Mouse (Mus musculus) MEL (cell line): Measurements from ENCODE around the gene Fbxw4. TPM values are rescaled to one million over a fixed set of nuclear protein-coding genes. Genes with fewer than 3 reads are reported as not detected.

Experiments used
- DNase-seq: peaks from one replicate; pipeline ENCODE4 v3.0.0; 2011; ENCODE audit warnings: low read depth, low spot score
- H3K27ac ChIP-seq: 2 replicates; pipeline ENCODE4 v1.5.1; 2012; ENCODE audit warnings: low read depth, mild to moderate bottlenecking, control low read depth, low read length, moderate library complexity; ENCODE audit not compliant: control insufficient read depth
- H3K27me3 ChIP-seq, 2 experiments: fragments of 150-350 bp in 1 of 2; sonication (generic) in 1 of 2; 2 replicates each; pipeline ENCODE4 v1.6.1; 2012; ENCODE audit warnings: low read length in 2 of 2, mild to moderate bottlenecking in 2 of 2, improper control_type of control experiment in 1 of 2, moderate library complexity in 1 of 2; ENCODE audit not compliant: insufficient read depth in 2 of 2, control insufficient read depth in 1 of 2
- H3K36me3 ChIP-seq, 2 experiments: 2 replicates each; pipeline ENCODE4 v1.6.1; 2012 to 2014; ENCODE audit warnings: low read length in 2 of 2, improper control_type of control experiment in 1 of 2, inconsistent platforms in 1 of 2, mild to moderate bottlenecking in 1 of 2; ENCODE audit not compliant: insufficient read depth in 2 of 2, control insufficient read depth in 1 of 2
- H3K4me1 ChIP-seq, 2 experiments: fragments of 150-350 bp in 1 of 2; sonication (generic) in 1 of 2; 2 replicates each; pipeline ENCODE4 v1.6.1; 2012; ENCODE audit warnings: low read length in 2 of 2, improper control_type of control experiment in 1 of 2, mild to moderate bottlenecking in 1 of 2; ENCODE audit not compliant: insufficient read depth in 2 of 2, control insufficient read depth in 1 of 2
- H3K4me3 ChIP-seq, 2 experiments: fragments of 150-350 bp in 1 of 2; sonication (generic) in 1 of 2; 2 replicates each; pipeline ENCODE4 v1.5.1; 2012; ENCODE audit warnings: low read depth in 2 of 2, low read length in 2 of 2, mild to moderate bottlenecking in 2 of 2, moderate library complexity in 2 of 2, control low read depth in 1 of 2, improper control_type of control experiment in 1 of 2; ENCODE audit not compliant: control insufficient read depth in 1 of 2, insufficient read depth in 1 of 2
- H3K79me2 ChIP-seq: 2 replicates; pipeline ENCODE4 v1.6.1; 2012; ENCODE audit warnings: mild to moderate bottlenecking, low read length, moderate library complexity; ENCODE audit not compliant: control insufficient read depth, poor library complexity, insufficient read depth
- H3K9ac ChIP-seq: 2 replicates; pipeline ENCODE4 v1.6.1; 2012; ENCODE audit warnings: low read depth, mild to moderate bottlenecking, control low read depth, low read length, moderate library complexity; ENCODE audit not compliant: control insufficient read depth, poor library complexity, severe bottlenecking
- H3K9me3 ChIP-seq: fragments of 150-350 bp; sonication (generic); replicated peaks from 2 replicates; pipeline ENCODE4 v1.6.1; 2012; ENCODE audit warnings: mild to moderate bottlenecking, low read length, improper control_type of control experiment, moderate library complexity; ENCODE audit not compliant: insufficient read depth
- CHD2 ChIP-seq: IDR thresholded peaks from 2 replicates; pipeline ENCODE4 v1.6.1; 2011; ENCODE audit warnings: low read length, improper control_type of control experiment
- CTCF ChIP-seq, 3 experiments: IDR thresholded peaks in 2 of 3; conservative IDR thresholded peaks in 1 of 3; 2 replicates each; pipeline ENCODE4 v1.5.1; 2011 to 2012; ENCODE audit warnings: low read length in 3 of 3, low read depth in 2 of 3, mild to moderate bottlenecking in 2 of 3, improper control_type of control experiment in 1 of 3, inconsistent platforms in 1 of 3, mixed read lengths in 1 of 3, moderate library complexity in 1 of 3; ENCODE audit not compliant: control insufficient read depth in 1 of 3, insufficient read depth in 1 of 3, poor library complexity in 1 of 3, severe bottlenecking in 1 of 3
- GABPA ChIP-seq: IDR thresholded peaks from 2 replicates; pipeline ENCODE4 v1.6.1; 2012; ENCODE audit warnings: low read depth, mild to moderate bottlenecking, inconsistent platforms, low read length, improper control_type of control experiment, moderate library complexity
- GATA1 ChIP-seq: IDR thresholded peaks from 2 replicates; pipeline ENCODE4 v1.6.1; 2011; ENCODE audit warnings: low read depth, low read length, improper control_type of control experiment
- HCFC1 ChIP-seq: IDR thresholded peaks from 2 replicates; pipeline ENCODE4 v1.6.1; 2012; ENCODE audit warnings: low read depth, mild to moderate bottlenecking, inconsistent platforms, low read length, improper control_type of control experiment, moderate library complexity
- MAFK ChIP-seq: IDR thresholded peaks from 2 replicates; pipeline ENCODE4 v1.6.1; 2011; ENCODE audit warnings: low read depth, mild to moderate bottlenecking, low read length, improper control_type of control experiment, borderline replicate concordance
- MEF2A ChIP-seq: IDR thresholded peaks from 2 replicates; pipeline ENCODE4 v1.6.1; 2014; ENCODE audit warnings: low read depth, mild to moderate bottlenecking, inconsistent platforms, low read length, improper control_type of control experiment; ENCODE audit not compliant: poor library complexity, insufficient replicate concordance, severe bottlenecking; ENCODE audit errors: extremely low read depth
- MYB ChIP-seq: IDR thresholded peaks from 2 replicates; pipeline ENCODE4 v1.6.1; 2011; ENCODE audit warnings: mild to moderate bottlenecking, low read depth, low read length, improper control_type of control experiment
- NELFE ChIP-seq: IDR thresholded peaks from 2 replicates; pipeline ENCODE4 v1.6.1; 2011; ENCODE audit warnings: low read depth, low read length, improper control_type of control experiment
- RCOR1 ChIP-seq: IDR thresholded peaks from 2 replicates; pipeline ENCODE4 v1.6.1; 2012; ENCODE audit warnings: low read depth, mild to moderate bottlenecking, inconsistent platforms, low read length, improper control_type of control experiment
- SIN3A ChIP-seq: IDR thresholded peaks from 2 replicates; pipeline ENCODE4 v1.6.1; 2012; ENCODE audit warnings: low read length, improper control_type of control experiment, inconsistent platforms
- SMC3 ChIP-seq: IDR thresholded peaks from 2 replicates; pipeline ENCODE4 v1.6.1; 2011; ENCODE audit warnings: low read depth, low read length, improper control_type of control experiment
- TBP ChIP-seq: IDR thresholded peaks from 2 replicates; pipeline ENCODE4 v1.8.0; 2011; ENCODE audit warnings: low read depth, low read length, improper control_type of control experiment
- UBTF ChIP-seq: IDR thresholded peaks from 2 replicates; pipeline ENCODE4 v1.6.1; 2012; ENCODE audit warnings: low read depth, mild to moderate bottlenecking, inconsistent platforms, low read length, improper control_type of control experiment, moderate library complexity, borderline replicate concordance; ENCODE audit not compliant: insufficient read depth
- USF1 ChIP-seq: IDR thresholded peaks from 2 replicates; pipeline ENCODE4 v1.6.1; 2014; ENCODE audit warnings: low read depth, mild to moderate bottlenecking, inconsistent platforms, low read length, improper control_type of control experiment, moderate library complexity
- ZKSCAN1 ChIP-seq: IDR thresholded peaks from 2 replicates; pipeline ENCODE4 v1.6.1; 2012; ENCODE audit warnings: low read depth, mild to moderate bottlenecking, inconsistent platforms, low read length, improper control_type of control experiment, moderate library complexity
- polyA plus RNA-seq, 2 experiments: library from polyadenylated mRNA; stranded (reverse) in 1 of 2; unstranded in 1 of 2; fragments of >175 nt in 1 of 2; fragments of >200 nt in 1 of 2; gene quantifications; 2 replicates each; pipeline versions ENCODE4 v1.2.1 to v1.2.4; 2012; ENCODE audit warnings: low replicate concordance in 2 of 2, low read depth in 1 of 2; ENCODE audit not compliant: insufficient read length in 2 of 2, insufficient read depth in 1 of 2, missing spikeins in 1 of 2
- total RNA-seq: library from RNA; depleted of rRNA; stranded (reverse); fragments of 300-350 nt; gene quantifications from 2 replicates; pipeline ENCODE4 v1.2.3, GENCODE M21; 2012

Gene Fbxw4
- total and polyA plus RNA-seq, 3 experiments, result 12.4 to 45.3 TPM; not detected in 1

GRCm38 (mm10) chr19:45596019-45596418, 64.1 kb downstream of the Fbxw4 start:
- Histone ChIP-seq H3K4me3 (no peak overlapping the region), H3K36me3 (peaks cover 0 to 13% of the 10 kb centered on the region in 2 experiments; a peak in 2 of 4 replicates), H3K9me3 (no peaks in the 10 kb centered on the region), H3K4me1 (peaks cover 7 to 13% of the 10 kb centered on the region in 2 experiments), H3K27ac (no peak overlapping the region), H3K79me2 (no peaks in the 10 kb centered on the region), H3K9ac (no peak overlapping the region), H3K27me3 (no peaks in the 10 kb centered on the region)
- no peak for DNase-seq
- no peak for TF ChIP-seq SIN3A
- TF ChIP-seq MYB, result no peak
- no peak for TF ChIP-seq USF1
- TF ChIP-seq CHD2, result no peak
- TF ChIP-seq TBP, result no peak
- no peak for TF ChIP-seq UBTF
- TF ChIP-seq GATA1, result no peak
- no peak for TF ChIP-seq MEF2A
- no peak for TF ChIP-seq CTCF (IDR thresholded peaks at IDR 0.05 in 2 of 3, conservative IDR thresholded peaks at IDR 0.05 in 1 of 3; ENCODE audit: control insufficient read depth in 1 of 3, insufficient read depth in 1 of 3, low read depth in 2 of 3, low read length in 3 of 3, poor library complexity in 1 of 3, severe bottlenecking in 1 of 3)
- no peak for TF ChIP-seq HCFC1
- no peak for TF ChIP-seq GABPA

DNA sequence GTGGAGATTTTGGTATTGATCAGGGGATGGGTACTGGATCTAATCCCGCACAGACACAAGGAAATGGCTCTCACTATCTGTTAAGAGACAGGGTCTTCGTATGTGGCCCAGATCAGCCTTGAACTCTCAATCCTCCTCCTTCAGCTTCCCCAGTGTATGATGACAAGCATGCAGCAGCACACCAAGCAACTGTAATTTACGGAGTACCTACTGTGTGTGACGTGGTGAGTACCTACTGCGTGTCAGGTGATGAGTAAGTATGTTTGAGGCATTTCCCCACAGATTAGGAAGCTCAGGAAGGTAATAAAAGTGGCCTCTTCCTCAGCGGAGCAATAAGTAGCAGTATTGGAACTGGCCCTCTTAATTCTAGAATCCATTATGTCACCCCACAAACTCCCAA, 64.6 kb downstream of the Fbxw4 start:
- H3K27ac ChIP-seq, result no peak overlapping the region
- peaks cover 0 to 13% of the 10 kb centered on the region in 2 experiments; a peak in 2 of 4 replicates for H3K36me3 ChIP-seq
- H3K4me1 ChIP-seq, result peaks cover 7 to 12% of the 10 kb centered on the region in 2 experiments
- no peak overlapping the region for H3K4me3 ChIP-seq
- H3K79me2 ChIP-seq, result no peaks in the 10 kb centered on the region
- H3K9me3 ChIP-seq, result no peaks in the 10 kb centered on the region
- no peak overlapping the region for H3K9ac ChIP-seq
- DNase-seq, result no peak
- H3K27me3 ChIP-seq, result no peaks in the 10 kb centered on the region
- TF ChIP-seq ZKSCAN1 (peak; percentile 95), NELFE (no peak)

DNA sequence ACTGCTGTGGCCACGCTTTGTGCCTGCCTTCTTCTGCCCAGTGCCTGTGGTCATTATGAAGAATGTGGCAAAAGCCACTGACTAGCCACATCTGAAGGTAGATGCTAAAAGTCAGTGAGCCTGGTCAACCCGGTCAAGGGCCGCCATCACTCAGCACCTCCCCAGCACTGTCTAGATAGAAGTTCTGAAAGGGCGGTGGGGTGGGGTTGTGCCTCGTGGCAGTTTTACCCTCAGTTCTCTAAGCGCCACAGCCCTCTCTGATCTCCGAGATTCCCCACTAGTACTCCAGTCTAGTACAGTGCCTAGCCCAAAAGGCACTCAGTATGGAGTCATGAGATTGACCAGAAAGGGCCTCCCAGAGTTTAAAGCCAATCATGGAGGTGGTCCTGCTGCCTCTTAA, 66.0 kb downstream of the Fbxw4 start:
- Histone ChIP-seq H3K36me3 (peaks cover 0 to 13% of the 10 kb centered on the region in 2 experiments; a peak in 2 of 4 replicates), H3K27ac (no peak overlapping the region), H3K4me1 (peaks cover 7 to 12% of the 10 kb centered on the region in 2 experiments), H3K4me3 (no peak overlapping the region)
- no peak for TF ChIP-seq HCFC1
- no peak for TF ChIP-seq ZKSCAN1
- TF ChIP-seq RCOR1, result no peak
- no peak for TF ChIP-seq SMC3
- no peak for TF ChIP-seq MAFK
- TF ChIP-seq, all 39 proteins: peak for 0
- Histone ChIP-seq H3K27me3 (no peaks in the 10 kb centered on the region), H3K9ac (no peak overlapping the region), H3K9me3 (no peaks in the 10 kb centered on the region), H3K79me2 (no peaks in the 10 kb centered on the region)
- DNase-seq, result no peak
